Mouse (Mus musculus): ENCODE measurements around the gene Myrf.
"Not testable (repeated sequence)": the region's sequence is repeated elsewhere in the genome, so short reads cannot be mapped to it uniquely, and the experiment has no call there.

Gene Myrf

DNA sequence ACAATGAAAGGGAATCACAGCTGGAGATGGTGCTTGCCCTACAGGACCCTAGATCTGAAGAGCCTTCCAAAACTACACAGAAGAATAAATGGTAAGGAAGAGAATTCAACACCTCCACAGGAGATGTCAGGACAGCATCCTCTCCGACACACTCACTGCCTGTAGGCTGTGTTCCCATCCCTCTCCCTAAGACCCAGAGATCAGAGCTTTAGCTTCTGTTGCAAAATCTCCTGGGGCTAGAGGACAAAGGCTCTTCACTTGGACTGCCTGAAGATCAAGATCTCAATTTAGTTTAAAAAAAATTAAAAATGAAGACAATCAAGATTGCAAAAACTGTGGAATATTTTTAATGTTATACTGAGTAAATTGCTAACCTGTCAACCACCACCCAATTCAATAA, 64.1 kb downstream of the Myrf start:
- no peak for DNase-seq (ENCODE audit: low spot score)

DNA sequence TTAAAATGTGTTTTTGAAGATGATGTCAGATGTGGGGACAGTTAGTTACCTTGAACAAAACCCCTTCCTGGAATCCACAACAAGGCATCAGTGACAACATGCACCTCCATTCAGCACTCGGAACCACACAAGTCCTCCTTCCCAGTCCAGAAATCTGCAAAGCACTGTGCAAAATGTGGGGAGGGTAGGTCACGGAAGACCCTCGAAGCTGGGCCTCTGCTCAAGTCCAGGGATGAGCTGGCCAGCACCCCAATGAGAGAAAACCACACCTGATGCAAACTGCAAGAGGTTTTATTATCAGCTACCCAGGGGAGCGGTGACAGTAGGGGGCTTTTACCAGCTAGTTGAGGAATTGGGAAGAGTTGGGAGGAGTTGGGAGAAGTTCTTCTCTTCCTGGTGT, 65.6 kb downstream of the Myrf start:
- no peak for DNase-seq (ENCODE audit: low spot score)

DNA sequence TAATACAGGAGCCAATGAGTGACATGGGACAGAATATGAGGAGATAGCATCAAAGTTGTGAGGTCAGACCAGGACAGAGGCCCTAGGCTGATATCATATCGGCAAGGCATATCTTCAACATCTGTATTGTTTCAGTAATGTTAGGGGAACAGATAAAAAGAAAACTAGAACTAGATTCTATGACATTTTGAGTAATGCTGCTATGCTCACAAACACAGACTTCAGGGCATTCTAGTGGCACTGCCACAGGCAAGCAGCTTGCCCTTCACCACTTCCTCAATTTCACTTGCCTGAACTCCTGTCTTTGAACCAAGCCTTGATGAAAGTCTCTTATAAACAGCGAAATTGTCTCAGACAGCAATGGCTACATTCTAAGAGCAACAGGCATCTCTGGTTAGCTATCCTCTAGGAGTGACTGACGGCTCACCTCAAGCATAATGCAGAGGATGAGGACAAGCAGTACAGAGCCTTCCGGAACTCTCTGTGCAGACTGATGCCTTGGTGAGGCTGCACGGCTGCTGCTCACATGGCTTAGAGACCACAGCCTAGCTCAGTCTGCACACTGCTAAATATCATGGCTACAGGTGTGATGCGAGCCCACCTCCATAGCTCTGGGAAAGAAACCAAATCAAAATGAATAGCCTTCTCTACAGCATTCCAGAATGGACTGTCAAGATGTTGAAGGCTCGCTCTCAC, 66.6 kb downstream of the Myrf start:
- DNase-seq (ENCODE audit: low spot score), result no peak

DNA sequence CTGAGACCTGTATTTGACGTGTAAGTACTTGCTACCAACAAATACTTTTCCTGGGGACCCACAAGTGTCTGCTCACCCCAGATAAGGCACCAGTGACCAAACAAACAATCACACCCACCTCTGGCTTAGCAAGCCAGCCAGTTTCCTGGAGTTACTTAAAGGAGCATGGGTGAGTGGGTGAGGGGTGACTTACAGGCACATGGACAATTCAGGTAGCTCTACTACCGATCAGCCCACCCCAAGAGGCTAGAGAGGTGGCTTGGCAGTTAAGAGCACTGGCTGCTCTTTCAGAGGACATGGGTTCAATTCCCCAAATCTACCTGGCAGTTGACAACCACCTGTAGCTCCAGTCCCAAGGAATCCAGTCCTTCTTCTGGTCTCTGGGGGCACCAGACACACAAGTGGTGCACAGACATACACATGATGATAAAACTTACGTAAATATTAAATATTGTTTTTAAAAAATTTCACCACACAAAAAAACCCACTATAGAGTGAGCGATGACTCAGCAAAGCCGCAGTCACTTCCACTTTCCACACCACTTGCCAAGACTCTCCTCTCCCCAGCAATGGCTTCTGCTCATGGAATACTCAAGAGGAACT, 67.3 kb downstream of the Myrf start:
- no peak for DNase-seq (ENCODE audit: low spot score)

DNA sequence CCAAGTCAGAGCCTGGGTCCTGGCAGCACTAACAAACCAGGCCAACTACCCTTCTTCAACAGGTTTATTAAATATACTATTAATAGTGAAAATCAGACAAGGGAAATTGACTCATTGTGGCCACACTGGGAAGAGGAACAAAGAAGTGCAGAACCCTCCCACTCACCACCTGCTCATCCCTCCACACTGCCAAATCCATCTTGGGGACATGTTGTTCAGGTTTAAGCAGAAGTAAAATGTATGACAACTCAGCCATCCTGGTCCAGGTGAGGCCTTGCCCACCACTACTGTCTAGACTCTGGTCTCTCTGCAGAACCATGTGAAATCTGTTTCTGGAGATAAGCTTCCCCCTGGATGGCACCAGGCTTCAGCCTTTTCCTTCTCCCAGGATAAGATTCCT, 68.7 kb downstream of the Myrf start:
- DNase-seq (ENCODE audit: low spot score), result no peak

DNA sequence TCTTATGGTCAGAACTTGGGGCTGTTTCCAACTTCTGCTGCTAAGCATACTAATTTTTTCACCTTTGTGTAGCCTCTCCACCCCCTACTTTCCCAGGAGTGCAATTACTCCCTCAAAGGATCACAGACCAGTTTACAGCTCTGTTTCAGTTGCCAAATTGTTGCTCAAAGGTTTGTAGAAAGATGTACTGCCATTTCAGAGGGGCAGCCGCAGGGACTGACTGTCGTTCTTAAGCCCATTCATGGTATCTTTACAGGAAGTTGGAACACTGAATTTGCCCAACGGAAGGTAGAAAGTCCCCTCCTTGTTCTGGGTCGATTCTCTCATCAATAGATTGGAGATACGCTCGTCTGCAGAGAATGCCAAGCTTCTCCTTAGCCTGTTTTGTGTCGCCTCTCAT, 69.2 kb downstream of the Myrf start:
- no peak for DNase-seq (ENCODE audit: low spot score)

DNA sequence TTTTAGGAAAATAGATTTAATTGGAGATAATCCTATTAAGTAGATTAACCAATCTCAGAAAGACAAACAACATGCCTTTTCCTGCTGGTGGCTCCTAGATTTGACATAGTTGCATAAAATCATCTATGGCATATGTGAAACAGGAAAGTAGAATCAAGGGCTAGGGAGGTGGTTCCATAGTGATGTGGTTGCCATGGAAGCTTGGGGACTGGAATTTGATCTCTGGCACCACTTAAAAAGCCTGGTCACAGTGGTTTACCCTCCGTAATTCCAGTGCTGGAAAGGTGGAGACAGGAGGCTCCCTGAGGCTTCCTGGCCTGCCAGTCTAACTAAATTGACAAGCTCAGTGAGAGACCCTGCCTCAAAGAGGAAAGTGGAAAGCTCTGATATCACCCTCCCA, 70.1 kb downstream of the Myrf start:
- DNase-seq (ENCODE audit: low spot score), result no peak

DNA sequence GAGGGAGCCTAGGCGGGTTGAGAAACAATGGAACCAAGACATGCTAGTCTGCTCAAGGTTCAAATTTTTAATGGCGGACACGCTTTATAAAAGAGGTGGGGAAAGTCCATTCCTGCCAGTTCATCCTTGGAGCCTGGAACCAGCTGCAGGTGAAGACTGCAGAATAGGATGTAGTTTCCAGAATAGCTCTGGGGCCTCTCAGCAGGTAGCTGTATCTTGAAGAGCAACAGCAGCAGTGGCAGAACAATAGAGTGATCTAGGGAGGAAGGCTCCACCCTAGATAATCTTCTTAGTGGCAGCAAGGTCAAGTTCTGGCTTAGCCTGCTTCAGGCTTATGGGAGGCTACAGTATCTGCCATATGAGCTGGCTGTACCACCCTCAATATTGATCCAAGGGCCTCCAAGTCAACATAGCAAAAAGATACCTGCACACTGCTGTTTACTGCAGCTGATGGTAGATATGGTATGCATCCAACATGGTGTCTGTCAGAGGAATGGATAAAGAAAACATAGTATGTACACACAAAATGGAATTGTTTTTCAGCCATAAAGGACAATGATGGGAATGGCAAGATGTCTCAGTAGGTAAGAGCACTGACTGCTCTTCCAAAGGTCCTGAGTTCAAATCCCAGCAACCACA, 70.7 kb downstream of the Myrf start:
- DNase-seq (ENCODE audit: low spot score), result not testable (repeated sequence)

DNA sequence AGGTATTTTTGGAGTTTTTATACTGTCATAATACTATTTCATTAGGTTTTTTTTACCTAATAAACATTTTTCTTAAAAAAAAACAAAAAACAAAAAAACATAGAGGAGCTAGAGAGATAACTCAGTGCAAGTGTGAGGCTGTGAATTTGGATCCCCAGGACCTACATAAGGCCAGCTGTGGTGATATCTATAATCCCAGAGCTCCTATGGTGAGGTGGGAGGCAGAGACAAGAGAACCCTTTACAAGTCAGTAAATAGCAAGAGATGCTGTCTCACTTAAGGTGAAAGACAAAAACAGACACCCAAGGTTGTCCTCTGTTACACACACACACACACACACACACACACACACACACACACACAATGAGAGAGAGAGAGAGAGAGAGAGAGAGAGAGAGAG, 71.4 kb downstream of the Myrf start:
- DNase-seq (ENCODE audit: low spot score), result no peak

DNA sequence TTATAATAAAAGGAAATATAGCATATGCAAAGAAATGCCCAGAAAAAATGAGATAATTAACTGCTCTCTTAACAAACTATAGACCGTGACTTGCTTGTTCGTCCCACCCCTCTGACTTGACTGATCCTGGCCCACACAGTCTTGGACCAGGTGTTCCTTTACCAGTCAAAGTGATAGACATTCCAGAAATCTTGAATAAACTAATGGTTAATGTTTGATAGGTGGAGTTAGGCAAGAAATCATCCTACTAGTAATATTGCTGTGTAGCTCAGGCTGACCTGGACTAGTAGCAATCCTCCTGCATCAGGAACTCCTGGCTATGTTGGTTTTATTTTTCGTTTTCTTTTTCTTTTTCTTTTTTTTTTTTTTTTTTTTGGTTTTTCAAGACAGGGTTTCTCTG, 72.1 kb downstream of the Myrf start:
- DNase-seq (ENCODE audit: low spot score), result no peak

DNA sequence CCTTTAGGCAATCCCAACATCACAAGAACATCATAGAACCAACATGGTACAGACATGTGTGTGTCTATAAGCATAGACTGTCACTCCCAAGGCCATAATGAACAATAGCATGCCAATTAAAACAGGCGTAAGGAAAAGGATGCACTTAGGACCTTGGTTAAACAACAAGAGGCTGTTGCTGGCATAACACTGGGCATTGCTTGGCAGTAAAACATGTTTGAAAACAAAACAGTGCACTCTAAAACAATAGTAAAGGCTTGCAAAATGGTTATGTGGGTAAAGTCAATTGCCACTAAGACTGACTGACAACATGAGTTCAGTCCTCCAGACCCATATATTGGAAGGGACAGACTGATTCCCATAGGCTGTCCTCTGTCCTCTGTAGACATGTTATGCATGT, 72.6 kb downstream of the Myrf start:
- no peak for DNase-seq (ENCODE audit: low spot score)

DNA sequence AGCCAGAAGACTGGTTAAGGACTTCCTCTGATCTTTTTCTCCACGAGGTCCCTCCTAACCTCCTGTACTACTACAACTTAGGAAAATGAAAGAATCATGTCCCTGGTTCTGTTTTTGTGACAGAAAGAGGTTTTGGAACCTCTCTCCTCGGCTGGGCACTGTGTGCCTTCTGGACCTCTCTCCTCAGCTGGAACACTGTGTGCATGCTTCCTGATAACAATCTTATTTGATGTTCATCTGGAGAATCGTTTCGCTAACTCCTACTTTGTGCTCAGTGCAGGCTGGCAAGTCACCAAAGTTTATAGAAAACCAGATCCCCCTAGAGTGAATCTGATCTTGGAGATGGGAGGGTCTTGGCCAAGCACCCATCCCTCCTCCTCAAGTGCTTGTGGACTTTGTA, 73.4 kb downstream of the Myrf start:
- no peak for DNase-seq (ENCODE audit: low spot score)

DNA sequence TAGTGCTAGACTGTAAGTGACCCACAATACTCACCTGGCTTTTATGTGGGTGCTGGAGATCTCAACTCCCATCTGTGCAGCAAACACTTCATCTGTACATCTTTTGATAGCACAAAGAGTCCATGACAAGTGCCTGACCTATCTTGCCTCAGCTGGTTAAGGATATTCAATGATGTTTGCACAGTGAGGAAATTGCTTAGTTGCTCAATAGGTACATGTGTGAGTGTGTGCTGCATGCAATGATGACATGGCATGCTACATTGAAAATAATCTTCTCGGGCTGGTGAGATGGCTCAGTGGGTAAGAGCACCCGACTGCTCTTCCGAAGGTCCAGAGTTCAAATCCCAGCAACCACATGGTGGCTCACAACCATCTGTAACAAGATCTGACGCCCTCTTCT, 74.6 kb downstream of the Myrf start:
- DNase-seq (ENCODE audit: low spot score), result not testable (repeated sequence)

DNA sequence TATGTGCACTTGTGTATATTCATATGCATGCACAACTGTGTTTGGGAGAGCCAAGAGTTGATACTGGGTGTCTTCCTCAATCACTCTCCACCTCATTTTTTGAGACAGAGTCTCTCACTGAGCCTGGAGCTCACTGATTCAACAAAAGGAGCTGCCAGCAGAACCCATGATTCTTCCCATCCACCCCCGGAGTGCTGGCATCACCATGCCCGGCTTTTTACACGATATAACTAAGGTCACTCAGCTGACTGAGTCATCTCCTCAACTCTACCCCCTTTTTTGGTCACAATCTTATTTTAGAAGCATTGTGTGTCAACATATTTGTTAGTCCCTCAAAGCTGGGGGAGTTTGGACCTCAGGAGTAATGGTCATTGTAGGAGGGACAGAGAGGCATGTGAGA, 76.7 kb downstream of the Myrf start:
- no peak for DNase-seq (ENCODE audit: low spot score)
